Mouse (Mus musculus): ENCODE measurements around the gene Atl1.
A peak's percentile ranks its signal among the peaks of the same experiment; 100 is the strongest.

The Atl1 gene

DNA sequence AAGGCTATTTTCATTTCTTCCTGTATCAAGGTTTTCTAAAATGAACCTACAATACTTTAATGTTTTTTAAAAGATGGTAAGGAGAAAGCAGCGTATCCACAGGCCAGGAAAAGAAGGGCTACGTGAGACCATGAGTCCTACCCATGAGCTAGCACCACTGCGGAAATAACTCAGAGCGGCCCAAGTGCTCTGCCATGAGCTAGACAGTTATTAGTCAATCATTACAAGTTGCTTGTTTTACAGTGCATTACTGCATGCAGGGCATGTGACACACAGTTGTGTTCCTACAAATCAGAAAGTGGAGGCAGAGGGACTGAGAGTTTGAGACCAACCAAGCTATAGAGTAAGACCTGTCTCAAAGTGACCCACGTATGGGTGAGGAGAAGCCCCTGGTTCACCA lies 8.4 kb upstream of the Atl1 start:
- no peak for DNase-seq (ENCODE audit: extremely low spot score)

DNA sequence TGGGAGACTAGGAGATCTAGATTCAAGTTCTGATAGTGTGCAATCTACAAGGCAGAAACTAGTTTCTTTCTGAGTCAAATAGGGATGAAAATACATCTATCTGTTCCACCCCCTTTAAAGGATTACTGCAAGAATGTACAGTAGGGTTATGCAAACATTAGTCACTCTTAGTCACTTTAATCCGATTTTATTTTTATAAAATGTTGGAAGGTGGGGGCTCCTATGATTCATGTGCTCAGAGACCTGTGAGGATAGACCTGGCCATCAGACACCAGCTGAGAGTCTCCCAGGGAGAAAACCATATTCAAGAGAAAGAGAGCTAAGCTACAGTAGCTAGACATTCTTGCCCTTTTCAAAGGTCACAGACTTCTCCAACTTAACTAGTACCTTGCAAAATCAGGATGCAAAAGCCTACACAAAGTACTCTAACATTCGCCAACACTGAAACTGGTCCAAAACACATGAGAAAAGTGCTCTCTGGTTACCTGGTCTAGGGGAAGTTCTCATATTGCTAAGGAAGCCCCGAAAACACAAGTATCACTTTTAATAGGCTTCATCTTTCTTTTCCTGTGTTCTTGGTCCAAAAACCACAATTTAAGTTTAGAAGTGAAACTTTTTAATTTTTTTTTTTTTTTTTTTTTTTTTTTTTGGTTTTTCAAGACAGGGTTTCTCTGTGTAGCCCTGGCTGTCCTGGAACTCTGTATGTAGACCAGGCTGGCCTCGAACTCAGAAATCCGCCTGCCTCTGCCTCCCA lies 7.1 kb upstream of the Atl1 start:
- DNase-seq (ENCODE audit: extremely low spot score): no peak

- DNase-seq (ENCODE audit: extremely low spot score): no peak
Measured at GRCm38 (mm10) chr12:69887776-69888175, 4.6 kb upstream of the Atl1 start.

GRCm38 (mm10) chr12:69888345-69888744 lies 4.1 kb upstream of the Atl1 start:
- DNase-seq (ENCODE audit: extremely low spot score): no peak

DNA sequence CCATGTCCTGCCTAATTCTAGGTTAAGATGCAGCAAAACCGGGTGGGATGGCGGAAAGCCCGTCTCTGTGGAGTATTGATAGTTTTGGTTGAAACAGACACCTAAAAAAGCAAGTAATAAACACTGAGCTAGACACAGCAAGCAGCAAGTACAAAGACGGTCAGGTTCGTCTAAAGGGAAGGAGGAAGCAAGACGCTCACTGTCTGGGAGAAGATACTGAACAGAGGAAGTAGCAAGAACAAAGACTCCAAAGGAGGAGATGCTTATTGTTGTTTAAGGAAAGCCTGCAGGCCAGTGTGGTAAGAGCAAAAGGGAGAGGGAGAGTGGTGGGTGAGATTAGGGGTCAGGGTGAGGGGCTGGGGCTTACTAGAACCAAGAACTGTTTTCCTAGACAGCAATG lies 2.4 kb upstream of the Atl1 start:
- DNase-seq (ENCODE audit: extremely low spot score): no peak

DNA sequence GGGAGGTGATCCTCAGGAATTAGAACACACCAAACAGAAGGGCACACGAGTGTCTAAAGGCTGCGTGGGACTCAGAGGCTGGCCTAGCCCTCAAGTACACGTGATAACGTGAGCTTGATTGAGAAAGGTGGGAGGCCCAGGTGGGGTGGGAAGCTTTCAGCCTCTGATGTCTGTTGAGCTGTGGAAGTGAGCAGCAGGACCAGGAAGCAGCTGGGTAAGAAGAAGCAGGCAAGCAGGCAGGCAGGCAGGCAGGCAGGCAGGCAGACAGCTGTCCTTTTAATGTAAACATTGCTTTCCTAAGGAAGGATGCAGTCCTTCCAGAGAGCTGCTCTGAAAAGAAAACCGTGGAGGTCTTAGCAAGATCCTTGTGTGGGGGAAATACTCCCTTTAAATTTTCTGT lies 1.9 kb upstream of the Atl1 start:
- DNase-seq (ENCODE audit: extremely low spot score): peak; percentile 36

DNA sequence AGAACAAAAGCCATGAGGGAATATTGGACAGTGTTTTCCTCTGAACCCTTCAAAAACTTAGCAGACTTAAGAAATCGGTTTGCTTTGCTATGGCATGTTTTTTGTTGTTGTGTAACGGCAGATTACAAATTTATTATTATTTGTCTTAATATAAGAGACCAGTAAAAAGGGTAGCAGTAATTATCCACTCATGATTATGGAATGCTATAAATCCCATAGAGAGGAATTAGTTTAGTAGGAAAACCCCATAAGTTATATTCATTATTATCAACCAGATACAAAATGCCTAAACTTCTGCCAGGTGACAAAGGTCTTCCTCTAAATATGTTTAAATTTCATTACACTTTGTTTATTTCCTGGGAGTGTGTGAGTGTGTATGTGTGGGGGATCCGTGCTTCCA lies 693 bp upstream of the Atl1 start:
- no peak for DNase-seq (ENCODE audit: extremely low spot score)

- DNase-seq (ENCODE audit: extremely low spot score): peak; percentile 20
Measured at GRCm38 (mm10) chr12:69893927-69894326, 1.5 kb downstream of the Atl1 start.

DNA sequence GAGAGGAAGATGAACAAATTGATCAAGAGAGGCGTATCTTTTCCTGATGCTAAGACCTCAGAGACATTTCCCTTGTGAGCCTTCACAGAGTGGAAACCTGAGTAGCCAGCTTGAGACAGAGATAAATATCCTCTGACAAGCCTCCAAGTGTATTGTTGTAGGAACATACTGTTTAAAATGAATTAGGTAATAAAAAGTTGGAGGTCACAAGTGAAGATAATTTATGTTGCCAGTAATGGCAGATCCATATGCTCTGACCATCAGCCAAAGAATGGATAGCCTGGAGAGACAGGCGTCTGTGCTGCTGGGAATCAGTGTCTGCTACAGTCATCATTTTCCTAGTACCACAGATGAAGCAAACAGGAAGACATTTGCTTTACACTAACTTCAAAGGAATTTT lies 2.6 kb downstream of the Atl1 start:
- DNase-seq (ENCODE audit: extremely low spot score): no peak

DNA sequence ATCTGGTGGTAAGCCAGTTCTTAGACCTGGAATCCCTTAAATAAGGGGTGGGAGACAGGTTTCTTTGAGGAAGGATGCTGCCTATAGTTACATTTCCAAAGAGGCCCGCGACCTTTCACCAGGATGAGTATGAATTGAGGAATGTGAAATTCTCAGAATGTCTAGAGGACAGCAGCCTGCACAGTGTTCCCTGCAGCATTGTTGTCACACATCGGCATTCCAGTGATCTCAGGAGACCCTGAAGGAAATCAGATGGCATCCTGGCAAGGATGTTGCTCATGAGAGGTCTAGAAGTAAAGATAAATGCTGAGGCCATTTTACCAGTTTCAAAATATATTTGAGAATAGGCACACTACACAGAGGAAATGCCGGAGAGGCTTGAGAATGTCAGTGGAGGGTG lies 5.7 kb downstream of the Atl1 start:
- no peak for DNase-seq (ENCODE audit: extremely low spot score)

DNA sequence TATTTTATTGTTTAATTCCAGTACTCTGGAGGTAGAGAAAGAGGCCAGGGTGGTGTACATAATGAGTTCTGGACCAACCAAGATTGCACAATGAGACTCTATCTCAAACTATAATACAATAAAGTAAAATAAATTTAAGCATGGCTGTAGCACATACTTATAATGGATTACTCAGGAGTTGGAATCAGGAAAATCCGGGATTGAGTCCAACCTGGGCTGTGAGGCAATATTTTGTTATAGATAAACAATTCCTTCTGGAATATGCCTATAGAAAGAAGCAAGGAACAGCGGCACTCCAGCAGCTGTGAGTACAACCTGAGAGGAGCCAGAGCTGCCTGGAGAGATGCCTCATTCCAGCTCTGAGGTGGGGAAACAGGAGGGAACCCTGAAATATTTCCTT lies 12.6 kb downstream of the Atl1 start:
- DNase-seq (ENCODE audit: extremely low spot score): no peak

GRCm38 (mm10) chr12:69907667-69908510 lies 15.5 kb downstream of the Atl1 start:
- DNase-seq (ENCODE audit: extremely low spot score): peak; percentile 78

- DNase-seq (ENCODE audit: extremely low spot score): peak; percentile 14
Measured at GRCm38 (mm10) chr12:69908511-69908900, 16.1 kb downstream of the Atl1 start.

GRCm38 (mm10) chr12:69911906-69912305 lies 19.5 kb downstream of the Atl1 start:
- no peak for DNase-seq (ENCODE audit: extremely low spot score)

DNA sequence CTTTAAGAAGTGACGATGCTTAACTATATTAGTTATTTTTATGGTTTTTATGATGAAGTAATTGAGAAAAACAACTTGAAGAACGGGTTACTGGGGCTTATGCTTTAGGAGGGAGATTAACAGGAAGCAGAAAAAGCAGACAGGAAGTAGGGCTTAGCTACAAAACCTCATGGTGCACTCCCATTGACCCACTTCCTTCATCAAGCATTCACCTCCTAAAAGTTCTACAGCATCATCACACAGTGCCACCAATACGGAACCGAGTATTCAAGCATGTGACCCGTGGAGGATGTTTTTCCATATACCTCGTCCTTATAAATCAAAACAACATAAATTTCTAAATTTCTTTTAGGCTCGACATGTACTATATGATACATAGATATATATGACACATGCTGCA lies 20.3 kb downstream of the Atl1 start:
- DNase-seq (ENCODE audit: extremely low spot score): no peak

DNA sequence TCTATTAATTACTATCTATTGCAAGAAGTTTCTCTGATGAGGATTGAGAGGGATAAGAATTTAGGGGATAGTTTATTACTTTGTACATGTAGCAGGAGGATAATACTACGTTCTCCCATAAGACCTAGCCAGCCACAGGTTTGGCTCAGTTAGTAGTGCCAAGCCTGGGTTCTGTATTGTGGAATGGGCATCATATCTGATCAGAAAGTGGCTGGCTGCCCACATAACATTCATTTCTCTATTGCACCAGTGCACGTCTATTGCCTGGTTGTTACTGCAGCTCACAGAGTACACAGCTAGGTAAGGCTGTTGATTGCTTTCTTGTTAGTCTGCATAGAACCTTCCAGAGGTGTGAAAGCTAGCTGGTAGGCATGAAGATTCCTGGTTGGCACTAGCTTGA lies 25.5 kb downstream of the Atl1 start:
- DNase-seq (ENCODE audit: extremely low spot score): no peak

DNA sequence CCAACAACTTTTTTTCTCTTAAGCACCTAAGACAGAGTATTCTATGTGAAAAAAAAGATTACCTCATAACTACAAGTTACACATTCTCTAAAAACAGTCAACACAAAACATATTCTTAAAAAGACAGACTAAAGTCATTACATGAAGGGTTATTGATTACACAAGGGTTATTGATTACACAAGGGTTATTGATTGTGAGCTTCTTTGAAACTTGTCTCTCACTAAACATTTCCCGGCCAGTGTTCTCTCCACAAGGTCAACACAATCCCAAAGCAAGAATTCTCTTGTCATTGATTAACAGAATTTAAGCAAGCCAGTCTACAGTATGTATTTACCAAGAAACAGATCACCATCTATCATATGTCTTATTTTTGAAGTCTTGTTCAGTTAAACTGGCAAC lies 29.7 kb downstream of the Atl1 start:
- no peak for DNase-seq (ENCODE audit: extremely low spot score)

DNA sequence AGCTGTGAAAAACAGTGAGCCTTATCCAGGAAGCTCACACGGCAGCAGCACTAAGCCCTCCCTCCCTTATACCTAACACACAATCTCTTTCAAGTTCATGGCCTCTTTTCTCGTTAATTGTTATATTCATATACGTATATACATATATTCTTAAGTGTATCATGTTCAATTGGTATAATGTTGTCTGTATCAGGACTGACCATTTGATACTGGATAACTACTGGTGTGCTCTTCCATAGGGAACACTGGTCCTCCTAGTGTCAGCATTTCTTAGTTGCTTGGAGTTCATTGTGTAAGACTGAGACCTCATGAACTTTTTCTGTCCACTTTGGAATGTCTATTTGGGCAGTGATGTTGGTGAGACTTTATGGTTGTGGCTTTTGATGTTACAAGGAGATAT lies 30.7 kb downstream of the Atl1 start:
- DNase-seq (ENCODE audit: extremely low spot score): no peak

DNA sequence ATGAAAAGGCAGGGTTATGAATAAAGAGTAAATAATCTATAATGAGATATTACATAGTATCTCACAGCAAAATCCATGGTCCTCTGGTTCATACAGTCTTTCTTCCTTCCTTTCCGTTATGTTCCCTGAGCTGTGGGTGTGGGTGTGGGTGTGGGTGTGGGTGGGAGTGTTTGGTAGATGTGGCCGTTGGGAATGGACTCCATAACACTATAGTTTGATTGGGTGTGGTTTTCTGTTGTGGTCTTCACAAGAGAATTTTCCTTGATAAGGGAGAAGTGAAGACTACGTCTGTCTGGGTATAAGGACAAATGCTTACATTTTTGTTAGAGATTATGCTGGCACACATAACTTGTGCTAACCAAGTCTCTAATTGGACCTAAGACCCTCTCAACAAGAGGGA lies 31.2 kb downstream of the Atl1 start:
- DNase-seq (ENCODE audit: extremely low spot score): no peak

DNA sequence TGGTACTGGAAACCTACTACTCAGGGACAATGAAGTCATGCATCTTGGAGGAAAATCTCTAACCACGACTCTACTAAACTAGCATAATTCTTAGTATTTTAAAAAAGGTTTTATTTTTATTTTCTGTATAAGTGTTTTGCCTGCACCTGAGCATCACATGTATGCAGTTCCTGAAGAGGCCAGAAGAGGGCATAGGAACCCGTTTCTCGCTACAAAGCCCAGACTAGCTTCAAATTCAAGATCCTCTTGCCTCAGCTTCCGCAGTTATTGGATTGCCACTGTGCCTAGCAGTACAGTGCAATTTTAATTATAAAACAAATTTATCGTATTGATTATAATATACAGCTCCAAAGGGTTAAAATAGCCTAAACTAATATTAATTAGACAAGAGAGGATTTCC lies 31.6 kb downstream of the Atl1 start:
- peak; percentile 34 for DNase-seq (ENCODE audit: extremely low spot score)

DNA sequence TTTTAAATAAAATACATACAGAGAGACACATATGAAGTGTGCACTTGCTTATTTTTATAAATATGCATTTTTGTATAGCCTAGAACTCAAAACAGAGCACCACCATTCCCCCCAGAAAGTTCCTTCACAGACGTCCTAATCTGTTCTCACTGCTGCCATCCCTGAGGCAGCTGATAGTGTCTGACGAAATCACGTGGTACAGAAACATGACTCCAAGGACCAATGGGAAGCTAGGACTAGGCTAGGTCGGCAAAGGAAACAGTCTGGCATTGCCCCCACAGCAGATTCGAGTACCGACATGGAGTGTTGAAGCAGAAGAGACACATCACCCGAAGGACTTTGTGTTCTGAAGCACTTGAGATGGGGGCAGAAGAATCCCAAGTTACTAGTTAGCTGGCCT lies 34.3 kb downstream of the Atl1 start:
- no peak for DNase-seq (ENCODE audit: extremely low spot score)

DNA sequence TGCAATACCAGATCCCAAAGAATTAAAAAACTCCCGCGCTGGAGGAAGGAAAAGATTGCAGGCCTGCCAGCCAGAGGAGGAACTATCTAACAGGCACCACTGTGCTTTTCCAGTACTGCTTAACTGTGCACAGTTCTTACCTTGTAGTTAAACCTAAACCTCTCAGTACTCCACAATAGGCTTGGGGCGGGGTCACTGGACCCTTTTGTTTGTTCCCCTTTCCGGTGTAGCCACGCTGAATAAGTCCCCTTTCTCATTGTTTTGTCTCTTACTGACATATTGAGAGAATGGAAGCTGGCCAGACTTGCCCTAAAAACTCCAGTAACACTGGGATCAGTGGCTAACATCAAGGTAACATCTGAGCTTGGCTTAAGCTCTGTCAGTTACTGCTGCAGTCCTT lies 45.3 kb downstream of the Atl1 start:
- no peak for DNase-seq (ENCODE audit: extremely low spot score)

DNA sequence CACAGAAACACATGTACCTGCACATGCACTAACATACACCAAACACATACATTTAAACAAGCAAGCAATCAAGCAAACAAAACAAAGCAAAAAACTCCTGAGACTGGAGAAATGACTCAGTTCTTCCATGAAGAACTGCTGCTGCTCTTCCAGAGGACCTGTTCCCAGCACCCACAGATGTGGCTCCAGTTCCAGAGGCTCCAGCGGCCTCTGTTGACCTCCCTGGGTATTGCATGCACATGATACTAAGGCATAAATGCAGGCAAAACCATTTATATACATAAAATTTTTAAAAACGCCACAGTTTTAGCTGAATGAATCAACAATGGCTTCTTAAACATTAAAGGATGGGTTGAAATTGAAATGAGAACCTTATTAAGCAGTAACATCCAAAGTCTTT lies 46.9 kb downstream of the Atl1 start:
- DNase-seq (ENCODE audit: extremely low spot score): no peak
